Mouse (Mus musculus): ENCODE data around the gene Pkd2.

DNA sequence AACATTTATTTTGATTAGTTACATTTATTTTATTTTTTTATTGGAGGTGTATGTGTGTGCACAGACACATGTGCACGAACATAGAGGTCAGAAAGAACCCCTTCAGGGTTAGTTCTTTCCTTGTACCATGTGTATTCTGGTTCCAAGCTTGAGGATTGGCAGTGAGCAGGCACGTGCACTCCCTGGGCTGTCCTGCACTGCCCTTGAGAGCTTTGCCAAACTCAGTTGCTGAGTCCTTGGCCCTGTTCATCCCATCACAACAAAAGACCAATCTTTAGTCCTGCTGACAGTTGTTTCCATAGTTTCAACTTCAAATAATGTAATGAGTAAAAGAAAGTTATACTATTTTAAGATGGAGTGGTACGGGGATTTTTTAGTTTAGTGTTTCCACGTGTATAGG is 80.1 kb downstream of the Pkd2 start:
- TF ChIP-seq CTCF (IDR thresholded peaks at IDR 0.05) (no peak), EP300 (IDR thresholded peaks at IDR 0.05) (no peak)

Measured in lung, postnatal 0 days (tissue).